Mouse (Mus musculus) naive thymus-derived CD4-positive, alpha-beta T cell, adult 2 months (primary cell): ENCODE results near the gene Stpg4.

Experiments used
- DNase-seq: peaks from one replicate; pipeline ENCODE4 v3.0.0-alpha.2; 2011; ENCODE audit warnings: low read depth

Gene Stpg4

DNA sequence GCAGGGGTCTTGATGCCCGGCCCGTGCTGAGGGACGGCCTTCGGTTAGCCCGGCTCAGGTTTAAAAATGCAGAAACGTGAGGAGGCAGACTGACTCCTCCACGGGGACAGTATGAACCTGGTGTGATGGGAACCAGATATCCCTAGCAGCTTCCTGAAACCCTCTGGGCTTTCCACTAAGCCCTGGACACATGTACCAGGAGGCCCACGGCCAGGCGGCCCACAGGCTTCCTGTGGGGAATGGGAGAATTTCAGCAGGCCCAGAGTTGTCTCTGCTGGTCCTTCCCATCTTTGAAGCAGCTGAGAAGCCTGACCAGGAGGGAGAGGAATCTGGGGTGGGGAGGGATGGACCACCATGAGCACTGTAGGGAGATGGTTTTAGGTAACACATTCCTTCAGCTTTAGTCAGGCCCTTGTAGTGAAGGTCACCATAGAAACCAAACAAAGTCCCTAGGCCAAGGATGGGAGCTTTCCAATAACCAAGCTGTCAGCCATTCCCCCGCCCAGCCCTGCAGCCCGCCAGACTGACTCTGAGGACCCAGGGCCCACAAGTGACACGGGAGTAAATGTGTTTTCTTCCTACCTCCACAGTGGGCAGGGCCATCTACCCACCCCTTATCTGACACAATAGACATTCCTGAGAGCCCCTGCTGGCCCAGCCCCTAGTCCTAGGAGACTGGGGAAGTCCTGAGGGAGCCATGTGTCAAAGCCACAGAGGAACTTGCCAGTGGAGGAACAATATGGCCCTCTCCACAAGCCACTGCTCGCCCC, 76.9 kb downstream of the Stpg4 start:
- DNase-seq = no peak

DNA sequence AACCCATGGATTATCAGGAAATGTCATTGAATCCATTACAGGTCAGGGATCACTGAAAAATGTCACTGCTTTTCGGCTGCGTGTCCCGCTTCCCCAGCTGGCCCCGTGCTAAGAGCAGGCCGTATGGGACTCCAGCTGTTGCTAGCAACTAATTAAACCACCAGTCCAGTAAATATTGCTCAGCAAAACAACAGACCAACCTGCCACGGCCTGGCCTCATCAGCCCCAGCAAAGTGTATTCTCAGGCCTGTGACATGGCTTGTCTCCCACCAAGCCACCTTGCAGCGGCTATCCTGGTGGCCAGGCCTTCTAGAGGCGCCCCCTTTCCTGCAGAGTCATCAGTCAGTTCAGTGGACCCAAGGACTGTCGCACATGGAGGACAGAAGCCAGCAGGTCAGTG, 78.0 kb downstream of the Stpg4 start:
- DNase-seq = no peak

DNA sequence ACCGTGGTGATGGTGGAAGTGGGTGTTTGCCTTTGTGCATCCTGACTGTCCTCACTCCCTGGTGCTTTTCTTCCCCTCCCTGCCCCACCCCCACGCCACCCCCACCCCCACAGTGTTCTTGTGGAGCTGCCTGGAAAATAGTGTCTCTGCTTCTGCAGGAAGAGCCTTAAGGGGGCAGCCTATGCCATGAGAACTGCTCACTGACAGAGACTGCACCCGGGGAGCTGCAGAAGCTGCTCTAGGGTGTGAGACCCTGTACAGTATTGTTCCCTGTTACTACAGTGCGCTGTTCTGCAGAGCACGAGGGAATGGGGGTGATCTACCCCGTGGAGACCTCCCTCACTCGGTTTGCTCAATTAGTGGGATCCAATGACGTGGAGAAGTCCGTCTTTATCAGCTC, 78.5 kb downstream of the Stpg4 start:
- no peak for DNase-seq

GRCm38 (mm10) chr17:87348353-87348752, 79.2 kb downstream of the Stpg4 start:
- no peak for DNase-seq

DNA sequence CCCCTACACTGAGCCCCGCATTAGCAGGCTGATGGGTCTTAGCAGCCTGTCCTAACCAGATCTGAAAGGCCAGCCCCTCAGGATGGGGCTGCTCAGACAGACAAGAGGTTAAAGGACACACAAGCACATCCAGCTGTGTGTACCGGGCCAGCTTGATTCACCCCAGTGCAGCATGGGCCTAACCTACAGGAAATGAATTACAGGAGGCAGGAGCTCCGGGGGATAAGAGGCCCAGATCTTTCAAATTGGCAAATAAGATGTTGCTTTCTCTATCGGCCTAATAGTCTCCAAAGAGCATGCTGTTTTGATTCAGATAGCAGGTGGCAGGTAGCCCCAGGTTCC, 82.3 kb downstream of the Stpg4 start:
- peak; percentile 30 for DNase-seq

DNA sequence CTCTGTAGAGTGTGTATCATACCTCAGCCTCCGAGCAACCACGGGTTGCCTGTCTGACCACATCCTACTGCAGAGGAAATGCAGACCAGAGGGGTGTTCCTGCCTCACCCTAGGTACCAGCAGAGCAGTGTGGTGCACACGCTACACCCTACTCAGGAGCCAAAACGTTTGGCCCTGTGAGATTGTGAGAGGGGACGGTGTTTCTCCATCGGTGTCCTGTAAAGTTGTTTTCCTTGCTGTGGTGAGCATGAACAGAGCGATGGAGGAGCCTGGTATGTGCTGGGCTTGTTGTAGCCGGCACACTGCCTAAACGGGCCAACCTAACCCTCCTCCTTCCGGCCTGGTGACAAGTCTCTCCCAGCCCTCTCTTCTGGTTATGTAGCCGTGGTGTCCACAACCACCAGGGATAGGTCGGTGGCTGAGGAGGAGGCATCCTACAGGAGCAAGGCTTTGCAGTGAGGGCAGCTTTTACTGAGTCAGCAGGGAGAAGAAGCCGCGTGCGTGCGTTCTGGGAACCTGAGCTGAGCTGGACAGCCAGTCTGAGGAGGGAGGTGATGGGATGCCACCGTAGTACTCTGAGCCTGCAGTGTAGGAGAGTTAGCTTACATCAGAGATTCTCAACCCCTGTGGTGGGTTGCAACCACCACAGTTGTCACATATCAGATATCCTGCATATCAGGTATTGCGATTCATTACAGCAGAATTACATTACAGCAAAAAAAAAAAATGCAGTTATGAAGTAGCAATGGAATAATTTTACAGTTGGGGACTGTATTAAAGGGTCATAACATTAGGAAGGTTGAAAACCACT, 82.9 kb downstream of the Stpg4 start:
- peak; percentile 69 for DNase-seq

GRCm38 (mm10) chr17:87343060-87343703, 84.4 kb downstream of the Stpg4 start:
- no peak for DNase-seq
